Mouse (Mus musculus): Measurements from ENCODE around the gene Zc3h12c.

- TF ChIP-seq CTCF (IDR thresholded peaks at IDR 0.05) = no peak
- no peak for TF ChIP-seq EP300 (IDR thresholded peaks at IDR 0.05)
Observed at GRCm38 (mm10) chr9:52170671-52171070, 2.3 kb upstream of the Zc3h12c start.

Measured in lung, postnatal 0 days (tissue).